Mouse (Mus musculus): ENCODE measurements around the gene Mylk. TPM values are rescaled to one million over a fixed set of nuclear protein-coding genes. Genes with fewer than 3 reads are reported as not detected.

Mylk gene
- total and polyA plus RNA-seq, 3 experiments: 28.3 to 42.3 (median 32.9) TPM

- WGBS: 58% methylated on average over 3 of the region's 3 CpGs
- Histone ChIP-seq H3K9ac (ENCODE audit: low read depth, low read length) (no peak overlapping the region), H3K4me1 (ENCODE audit: control insufficient read depth, insufficient read depth, low read length) (no peaks in the 10 kb centered on the region), H3K27me3 (ENCODE audit: control insufficient read depth, insufficient read depth, low read length) (no peaks in the 10 kb centered on the region), H3K27ac (no peak overlapping the region), H3K4me3 (no peak overlapping the region), H3K79me2 (replicated peaks; ENCODE audit: control insufficient read depth, insufficient read depth, low read length) (no peaks in the 10 kb centered on the region), H3K36me3 (ENCODE audit: control insufficient read depth, insufficient read depth, low read length) (no peaks in the 10 kb centered on the region)
- no peak for DNase-seq
- TF ChIP-seq CTCF (IDR thresholded peaks at IDR 0.05) (no peak), POLR2A (IDR thresholded peaks at IDR 0.05; ENCODE audit: insufficient read depth, low read depth, low read length) (no peak), EP300 (IDR thresholded peaks at IDR 0.05; ENCODE audit: insufficient read depth, low read depth, low read length) (no peak)
- intact Hi-C loops (cut with DNase I): no loop called here
These were observed 68.6 kb downstream of the Mylk start for GRCm38 (mm10) chr16:34813570-34813969.

DNA sequence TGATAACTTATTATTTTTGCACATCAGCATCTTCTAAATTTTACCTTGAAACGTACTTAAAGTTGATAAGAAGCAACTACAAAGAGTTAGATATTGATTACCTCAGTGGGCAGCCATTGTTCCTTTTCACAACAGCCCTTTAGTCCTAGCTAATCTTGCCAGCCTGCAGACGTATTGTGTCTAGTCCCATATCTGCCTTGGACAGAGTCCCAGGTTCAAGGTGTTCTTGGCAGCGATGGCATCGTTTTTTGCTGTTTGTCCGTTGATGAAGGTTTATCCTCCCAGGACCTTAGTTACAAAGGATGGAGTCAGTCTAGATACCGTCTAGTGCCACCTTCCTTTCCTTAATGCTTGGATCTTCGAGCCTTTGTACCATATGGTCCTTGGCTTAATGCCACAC, 69.6 kb downstream of the Mylk start:
- no peaks in the 10 kb centered on the region for H3K36me3 ChIP-seq (ENCODE audit: control insufficient read depth, insufficient read depth, low read length)
- TF ChIP-seq CTCF (IDR thresholded peaks at IDR 0.05) (no peak), EP300 (IDR thresholded peaks at IDR 0.05; ENCODE audit: insufficient read depth, low read depth, low read length) (no peak), POLR2A (IDR thresholded peaks at IDR 0.05; ENCODE audit: insufficient read depth, low read depth, low read length) (no peak)
- no peak overlapping the region for H3K27ac ChIP-seq
- H3K4me1 ChIP-seq (ENCODE audit: control insufficient read depth, insufficient read depth, low read length): no peaks in the 10 kb centered on the region
- intact Hi-C loops (cut with DNase I): no loop called here
- H3K9ac ChIP-seq (ENCODE audit: low read depth, low read length): no peak overlapping the region
- 70% methylated on average over 7 of the region's 7 CpGs for WGBS
- DNase-seq: no peak
- H3K27me3 ChIP-seq (ENCODE audit: control insufficient read depth, insufficient read depth, low read length): no peaks in the 10 kb centered on the region
- no peak overlapping the region for H3K4me3 ChIP-seq
- H3K79me2 ChIP-seq (replicated peaks; ENCODE audit: control insufficient read depth, insufficient read depth, low read length): no peaks in the 10 kb centered on the region

- Histone ChIP-seq H3K36me3 (ENCODE audit: control insufficient read depth, insufficient read depth, low read length) (no peaks in the 10 kb centered on the region), H3K4me3 (no peak overlapping the region), H3K4me1 (ENCODE audit: control insufficient read depth, insufficient read depth, low read length) (no peaks in the 10 kb centered on the region), H3K27me3 (ENCODE audit: control insufficient read depth, insufficient read depth, low read length) (no peaks in the 10 kb centered on the region), H3K79me2 (replicated peaks; ENCODE audit: control insufficient read depth, insufficient read depth, low read length) (no peaks in the 10 kb centered on the region), H3K9ac (ENCODE audit: low read depth, low read length) (no peak overlapping the region), H3K27ac (no peak overlapping the region)
- TF ChIP-seq CTCF (IDR thresholded peaks at IDR 0.05) (no peak), POLR2A (IDR thresholded peaks at IDR 0.05; ENCODE audit: insufficient read depth, low read depth, low read length) (no peak), EP300 (IDR thresholded peaks at IDR 0.05; ENCODE audit: insufficient read depth, low read depth, low read length) (no peak)
- intact Hi-C loops (cut with DNase I): no loop called here
- DNase-seq: no peak
- WGBS: 82% methylated on average over 7 of the region's 7 CpGs
These were observed 71.5 kb downstream of the Mylk start for GRCm38 (mm10) chr16:34816548-34816947.

DNA sequence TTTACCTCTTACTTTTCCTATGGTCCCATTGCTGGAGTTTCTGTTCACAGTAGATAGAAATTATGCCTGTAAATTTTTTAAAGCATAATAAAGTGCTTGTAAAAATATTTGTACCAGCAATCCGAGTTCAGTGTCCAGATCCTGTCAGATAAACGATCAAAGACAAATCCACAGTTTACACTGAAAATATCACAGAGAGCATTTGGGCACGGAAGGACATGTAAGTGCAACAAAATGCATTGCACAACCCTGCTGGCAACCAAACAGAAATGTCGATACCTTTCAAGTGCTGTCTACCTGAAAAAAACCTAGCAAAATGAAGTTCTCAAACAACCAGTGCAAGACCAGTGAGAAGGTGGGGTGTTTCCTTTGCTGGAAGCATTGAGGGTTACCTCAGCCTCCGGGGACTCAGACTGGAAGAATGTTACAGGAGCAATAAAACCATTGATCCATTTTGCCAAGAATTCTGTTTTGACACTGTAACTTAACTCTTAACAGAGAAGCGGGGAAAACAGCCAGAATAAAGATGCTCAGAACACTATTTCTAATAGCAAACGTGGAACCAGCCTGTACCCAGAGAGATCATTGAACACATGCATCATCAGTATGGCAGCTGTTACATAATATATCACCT, 80.2 kb downstream of the Mylk start:
- 80% methylated on average over 7 of the region's 7 CpGs for whole genome bisulfite sequencing
- Histone ChIP-seq H3K27ac (no peak overlapping the region), H3K79me2 (replicated peaks; ENCODE audit: control insufficient read depth, insufficient read depth, low read length) (no peaks in the 10 kb centered on the region), H3K9ac (ENCODE audit: low read depth, low read length) (no peak overlapping the region), H3K4me1 (ENCODE audit: control insufficient read depth, insufficient read depth, low read length) (no peaks in the 10 kb centered on the region), H3K4me3 (no peak overlapping the region), H3K36me3 (ENCODE audit: control insufficient read depth, insufficient read depth, low read length) (no peaks in the 10 kb centered on the region), H3K27me3 (ENCODE audit: control insufficient read depth, insufficient read depth, low read length) (no peaks in the 10 kb centered on the region)
- DNase-seq: no peak
- intact Hi-C loops (cut with DNase I): no loop called here
- no peak for TF ChIP-seq POLR2A (IDR thresholded peaks at IDR 0.05; ENCODE audit: insufficient read depth, low read depth, low read length)
- TF ChIP-seq CTCF (IDR thresholded peaks at IDR 0.05): no peak
- TF ChIP-seq EP300 (IDR thresholded peaks at IDR 0.05; ENCODE audit: insufficient read depth, low read depth, low read length): no peak

DNA sequence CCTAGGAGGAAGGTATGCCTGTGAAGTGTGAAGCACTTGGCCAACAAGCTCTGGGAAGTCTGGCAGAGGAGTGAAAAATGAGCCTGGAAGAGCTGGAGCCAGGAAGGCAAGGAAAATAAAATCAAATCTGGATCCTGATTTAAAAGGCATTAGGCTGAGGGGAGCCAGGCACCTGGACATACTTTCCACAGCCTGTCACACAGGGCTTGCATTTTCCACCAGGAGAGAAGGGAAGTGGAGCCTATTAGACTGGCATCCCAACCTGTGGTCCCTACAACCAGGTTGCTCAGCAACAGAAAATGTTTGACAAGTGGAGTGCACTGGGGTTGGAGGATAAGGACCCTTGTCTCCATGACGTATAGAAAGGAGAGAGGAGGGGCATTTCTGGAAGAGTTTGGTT, 89.5 kb downstream of the Mylk start:
- no peak for TF ChIP-seq CTCF (IDR thresholded peaks at IDR 0.05)
- no peak for TF ChIP-seq EP300 (IDR thresholded peaks at IDR 0.05; ENCODE audit: insufficient read depth, low read depth, low read length)
- TF ChIP-seq POLR2A (IDR thresholded peaks at IDR 0.05; ENCODE audit: insufficient read depth, low read depth, low read length): no peak
- no peak overlapping the region for H3K9ac ChIP-seq (ENCODE audit: low read depth, low read length)
- no peaks in the 10 kb centered on the region for H3K27me3 ChIP-seq (ENCODE audit: control insufficient read depth, insufficient read depth, low read length)
- no peak overlapping the region for H3K27ac ChIP-seq
- no peaks in the 10 kb centered on the region for H3K4me1 ChIP-seq (ENCODE audit: control insufficient read depth, insufficient read depth, low read length)
- no peaks in the 10 kb centered on the region for H3K36me3 ChIP-seq (ENCODE audit: control insufficient read depth, insufficient read depth, low read length)
- H3K4me3 ChIP-seq: no peak overlapping the region
- DNase-seq: no peak
- 81% methylated on average over 1 of the region's 1 CpGs for WGBS
- no peaks in the 10 kb centered on the region for H3K79me2 ChIP-seq (replicated peaks; ENCODE audit: control insufficient read depth, insufficient read depth, low read length)
- intact Hi-C loops (cut with DNase I): no loop called here

- Histone ChIP-seq H3K4me3 (no peak overlapping the region), H3K27ac (no peak overlapping the region), H3K27me3 (ENCODE audit: control insufficient read depth, insufficient read depth, low read length) (no peaks in the 10 kb centered on the region), H3K9ac (ENCODE audit: low read depth, low read length) (no peak overlapping the region), H3K36me3 (ENCODE audit: control insufficient read depth, insufficient read depth, low read length) (no peaks in the 10 kb centered on the region), H3K4me1 (ENCODE audit: control insufficient read depth, insufficient read depth, low read length) (no peaks in the 10 kb centered on the region), H3K79me2 (replicated peaks; ENCODE audit: control insufficient read depth, insufficient read depth, low read length) (no peaks in the 10 kb centered on the region)
- TF ChIP-seq POLR2A (IDR thresholded peaks at IDR 0.05; ENCODE audit: insufficient read depth, low read depth, low read length) (no peak), CTCF (IDR thresholded peaks at IDR 0.05) (no peak), EP300 (IDR thresholded peaks at IDR 0.05; ENCODE audit: insufficient read depth, low read depth, low read length) (no peak)
- intact Hi-C loops (cut with DNase I): no loop called here
- WGBS: 74% methylated on average over 7 of the region's 7 CpGs
- no peak for DNase-seq
These were observed 94.1 kb downstream of the Mylk start for GRCm38 (mm10) chr16:34839004-34839703.
